Mouse (Mus musculus): ENCODE results near the gene BC049352.

GRCm38 (mm10) chr9:45179282-45179681, 2.5 kb upstream of the BC049352 start:
- TF ChIP-seq CTCF (IDR thresholded peaks at IDR 0.05; ENCODE audit: borderline replicate concordance, extremely low read depth, insufficient read depth, insufficient read length) (no peak), POLR2A (IDR thresholded peaks at IDR 0.05; ENCODE audit: borderline replicate concordance, extremely low read depth, insufficient read depth, insufficient read length, poor library complexity, severe bottlenecking) (no peak)

Data from brain, embryonic 14.5 days (tissue).